Comparison of ENCODE assay signal across 9 mouse cellular contexts in genomic region chr17:15137443-15137842, GRCm38 (mm10).
A peak's percentile ranks its signal among the peaks of the same experiment; 100 is the strongest.
DNase-seq lines count a peak whose midpoint lies in the region; ATAC-seq and TF ChIP-seq lines count a peak whose summit lies in the region.
"Had no signal": no experiment of that assay in that cellular context is flagged by ENCODE, and none has a peak within 500 bp of the region (broad histone marks: within the 10 kb centered on the region; RNA-seq: fewer than 3 reads in every experiment).

No protein-coding gene starts in this region.

- no peak overlapping the region for H3K4me2 ChIP-seq in embryonic facial prominence, embryonic 14.5 days (ENCODE audit: low read depth, low read length)
- H3K4me2 ChIP-seq in heart, embryonic 16.5 days (ENCODE audit: low read depth, low read length): no peak overlapping the region
- no peak overlapping the region for H3K4me2 ChIP-seq in lung, embryonic 15.5 days
- no peak overlapping the region for H3K4me2 ChIP-seq in midbrain, embryonic 16.5 days (ENCODE audit: low read length)
- no peak overlapping the region for H3K4me2 ChIP-seq in hindbrain, postnatal 0 days (ENCODE audit: low read depth, low read length)
- H3K4me2 ChIP-seq: heart, embryonic 13.5 days had no signal

- no peaks in the 10 kb centered on the region for H3K9me3 ChIP-seq in embryonic facial prominence, embryonic 14.5 days (ENCODE audit: control insufficient read depth, low read length)
- no peaks in the 10 kb centered on the region for H3K9me3 ChIP-seq in embryonic facial prominence, embryonic 10.5 days
- no peaks in the 10 kb centered on the region for H3K9me3 ChIP-seq in heart, embryonic 16.5 days (replicated peaks; ENCODE audit: control insufficient read depth, low read length)
- no peaks in the 10 kb centered on the region for H3K9me3 ChIP-seq in lung, embryonic 15.5 days
- H3K9me3 ChIP-seq in midbrain, embryonic 16.5 days (replicated peaks; ENCODE audit: control insufficient read depth, low read length, poor library complexity, severe bottlenecking): no peaks in the 10 kb centered on the region
- H3K9me3 ChIP-seq in hindbrain, postnatal 0 days (ENCODE audit: low read length): no peaks in the 10 kb centered on the region
- H3K9me3 ChIP-seq: heart, embryonic 13.5 days had no signal

- H3K27me3 ChIP-seq in embryonic facial prominence, embryonic 14.5 days (replicated peaks; ENCODE audit: control insufficient read depth, insufficient read depth, low read length): no peaks in the 10 kb centered on the region
- H3K27me3 ChIP-seq in embryonic facial prominence, embryonic 10.5 days (replicated peaks; ENCODE audit: low read depth, poor library complexity, severe bottlenecking): no peaks in the 10 kb centered on the region
- no peaks in the 10 kb centered on the region for H3K27me3 ChIP-seq in heart, embryonic 16.5 days (ENCODE audit: control insufficient read depth, insufficient read depth, low read length)
- no peaks in the 10 kb centered on the region for H3K27me3 ChIP-seq in lung, embryonic 15.5 days
- H3K27me3 ChIP-seq in midbrain, embryonic 16.5 days (ENCODE audit: control insufficient read depth, insufficient read depth, low read depth, low read length): no peaks in the 10 kb centered on the region
- no peaks in the 10 kb centered on the region for H3K27me3 ChIP-seq in hindbrain, postnatal 0 days (ENCODE audit: insufficient read depth, low read length)
- H3K27me3 ChIP-seq: heart, embryonic 13.5 days had no signal

- no peaks in the 10 kb centered on the region for H3K4me1 ChIP-seq in embryonic facial prominence, embryonic 14.5 days (ENCODE audit: control insufficient read depth, insufficient read depth, low read length)
- no peaks in the 10 kb centered on the region for H3K4me1 ChIP-seq in embryonic facial prominence, embryonic 10.5 days
- H3K4me1 ChIP-seq in heart, embryonic 16.5 days (ENCODE audit: control insufficient read depth, insufficient read depth, low read length): no peaks in the 10 kb centered on the region
- no peaks in the 10 kb centered on the region for H3K4me1 ChIP-seq in lung, embryonic 15.5 days
- no peaks in the 10 kb centered on the region for H3K4me1 ChIP-seq in midbrain, embryonic 16.5 days (ENCODE audit: control insufficient read depth, insufficient read depth, low read length)
- no peaks in the 10 kb centered on the region for H3K4me1 ChIP-seq in hindbrain, postnatal 0 days (ENCODE audit: insufficient read depth, low read length)

- no peak for ATAC-seq in embryonic facial prominence, embryonic 14.5 days (ENCODE audit: low read depth)
- ATAC-seq in heart, embryonic 16.5 days (replicated peaks; ENCODE audit: extremely low read depth, insufficient read depth, low FRiP score): peak; percentile 69
- peak; percentile 59 for ATAC-seq in lung, embryonic 15.5 days (ENCODE audit: borderline replicate concordance, extremely low read depth, low FRiP score, low TSS enrichment)
- ATAC-seq in midbrain, embryonic 16.5 days: no peak
- no peak for ATAC-seq in monocyte, adult 5-6 weeks (replicated peaks; ENCODE audit: insufficient number of reproducible peaks, low FRiP score, low TSS enrichment, poor library complexity, severe bottlenecking)
- no peak for ATAC-seq in hindbrain, postnatal 0 days

- no peak overlapping the region for H3K9ac ChIP-seq in embryonic facial prominence, embryonic 14.5 days (ENCODE audit: low read depth, low read length)
- no peak overlapping the region for H3K9ac ChIP-seq in heart, embryonic 16.5 days (ENCODE audit: low read length)
- no peak overlapping the region for H3K9ac ChIP-seq in lung, embryonic 15.5 days
- H3K9ac ChIP-seq in midbrain, embryonic 16.5 days (ENCODE audit: low read depth, low read length): no peak overlapping the region
- H3K9ac ChIP-seq in hindbrain, postnatal 0 days (replicated peaks; ENCODE audit: low read length): no peak overlapping the region
- H3K9ac ChIP-seq: heart, embryonic 13.5 days had no signal

- TF ChIP-seq CTCF in hindbrain, postnatal 0 days (IDR thresholded peaks at IDR 0.05; ENCODE audit: low read depth): no peak

- no peak overlapping the region for H3K4me3 ChIP-seq in embryonic facial prominence, embryonic 14.5 days (ENCODE audit: low read depth, low read length)
- H3K4me3 ChIP-seq in embryonic facial prominence, embryonic 10.5 days: no peak overlapping the region
- no peak overlapping the region for H3K4me3 ChIP-seq in heart, embryonic 16.5 days (ENCODE audit: low read length)
- no peak overlapping the region for H3K4me3 ChIP-seq in lung, embryonic 15.5 days
- H3K4me3 ChIP-seq in midbrain, embryonic 16.5 days (ENCODE audit: low read depth, low read length): no peak overlapping the region
- no peak overlapping the region for H3K4me3 ChIP-seq in hindbrain, postnatal 0 days (ENCODE audit: low read length)
- H3K4me3 ChIP-seq: heart, embryonic 13.5 days had no signal

- no peaks in the 10 kb centered on the region for H3K36me3 ChIP-seq in embryonic facial prominence, embryonic 14.5 days (ENCODE audit: control insufficient read depth, insufficient read depth, low read length)
- H3K36me3 ChIP-seq in embryonic facial prominence, embryonic 10.5 days (replicated peaks): no peaks in the 10 kb centered on the region
- no peaks in the 10 kb centered on the region for H3K36me3 ChIP-seq in heart, embryonic 16.5 days (ENCODE audit: control insufficient read depth, insufficient read depth)
- H3K36me3 ChIP-seq in lung, embryonic 15.5 days: no peaks in the 10 kb centered on the region
- H3K36me3 ChIP-seq in midbrain, embryonic 16.5 days (ENCODE audit: control insufficient read depth, insufficient read depth, low read length): no peaks in the 10 kb centered on the region
- H3K36me3 ChIP-seq in hindbrain, postnatal 0 days (ENCODE audit: insufficient read depth, low read length): no peaks in the 10 kb centered on the region
- H3K36me3 ChIP-seq: heart, embryonic 13.5 days had no signal

- peak; percentile 5 for DNase-seq in embryonic facial prominence, embryonic 14.5 days (ENCODE audit: low spot score)
- DNase-seq in embryonic facial prominence, embryonic 10.5 days (ENCODE audit: low spot score): no peak
- peak; percentile 69 for DNase-seq in Muller cell, postnatal 12 days (ENCODE audit: inconsistent ontology term)
- no peak for DNase-seq in hindbrain, postnatal 0 days (ENCODE audit: low spot score)

- H3K27ac ChIP-seq in embryonic facial prominence, embryonic 14.5 days (replicated peaks; ENCODE audit: low read depth, low read length): no peak overlapping the region
- H3K27ac ChIP-seq in embryonic facial prominence, embryonic 10.5 days (replicated peaks): no peak overlapping the region
- H3K27ac ChIP-seq in heart, embryonic 16.5 days (ENCODE audit: low read length): no peak overlapping the region
- H3K27ac ChIP-seq in lung, embryonic 15.5 days: no peak overlapping the region
- no peak overlapping the region for H3K27ac ChIP-seq in midbrain, embryonic 16.5 days (ENCODE audit: low read length)
- H3K27ac ChIP-seq in hindbrain, postnatal 0 days: no peak overlapping the region
- H3K27ac ChIP-seq: heart, embryonic 13.5 days had no signal

- WGBS in embryonic facial prominence, embryonic 14.5 days: 62% methylated on average over 5 of the region's 5 CpGs
- WGBS in embryonic facial prominence, embryonic 10.5 days: 72% methylated on average over 5 of the region's 5 CpGs
- 31% methylated on average over 5 of the region's 5 CpGs for WGBS in heart, embryonic 16.5 days
- 48% methylated on average over 5 of the region's 5 CpGs for WGBS in lung, embryonic 15.5 days
- 60% methylated on average over 5 of the region's 5 CpGs for WGBS in midbrain, embryonic 16.5 days
- WGBS in hindbrain, postnatal 0 days: 51% methylated on average over 5 of the region's 5 CpGs

Comparison
In these comparisons a context has a peak if more than half of its experiments do, and no peak if none do; other contexts are left out.
1. DNase-seq: peak in embryonic facial prominence, embryonic 14.5 days (single experiment) and Muller cell, postnatal 12 days (single experiment); none in embryonic facial prominence, embryonic 10.5 days (single experiment) and hindbrain, postnatal 0 days (single experiment).
2. ATAC-seq: peak in heart, embryonic 16.5 days (single experiment) and lung, embryonic 15.5 days (single experiment); none in embryonic facial prominence, embryonic 14.5 days (single experiment), midbrain, embryonic 16.5 days (single experiment), monocyte, adult 5-6 weeks (single experiment) and hindbrain, postnatal 0 days (single experiment).